Mouse (Mus musculus) thymus, postnatal 4 days (tissue): ENCODE measurements around the gene Gm9495.
"Not testable (repeated sequence)": the region's sequence is repeated elsewhere in the genome, so short reads cannot be mapped to it uniquely, and the experiment has no call there.

Experiments
- DNase-seq: peaks from one replicate; pipeline ENCODE4 v3.0.0; 2021

The Gm9495 gene

GRCm38 (mm10) chr8:69453465-69453864 lies at the start of gene Gm9495:
Gene Gm9495 (minus strand): TSS chr8:69453565.
- not testable (repeated sequence) for DNase-seq

- DNase-seq, result not testable (repeated sequence)
Observed at GRCm38 (mm10) chr8:69474946-69475345, 21.6 kb upstream of the Gm9495 start.

GRCm38 (mm10) chr8:69420018-69420417 lies 33.3 kb downstream of the Gm9495 start:
- DNase-seq, result not testable (repeated sequence)

DNA sequence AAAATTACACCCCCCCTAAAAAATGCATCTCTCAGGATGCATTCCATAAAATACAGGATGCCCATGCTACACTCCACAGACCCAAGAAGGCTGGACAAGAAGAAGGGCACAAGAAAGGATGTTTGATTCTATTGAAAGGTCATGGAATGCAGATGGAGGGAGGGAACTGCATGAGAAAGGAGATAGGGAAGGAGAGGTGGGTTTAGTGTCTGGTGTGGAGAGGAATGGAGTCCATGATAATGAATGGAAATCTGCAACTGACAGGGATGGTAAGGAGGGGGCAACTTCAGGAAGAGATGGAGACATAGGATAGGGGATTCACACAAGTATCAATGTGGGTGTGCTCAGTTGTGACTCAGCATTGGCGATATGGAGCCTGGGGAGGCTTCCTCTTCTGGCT lies 39.0 kb downstream of the Gm9495 start:
- DNase-seq, result no peak

GRCm38 (mm10) chr8:69404768-69405167 lies 48.6 kb downstream of the Gm9495 start:
- DNase-seq, result no peak

DNA sequence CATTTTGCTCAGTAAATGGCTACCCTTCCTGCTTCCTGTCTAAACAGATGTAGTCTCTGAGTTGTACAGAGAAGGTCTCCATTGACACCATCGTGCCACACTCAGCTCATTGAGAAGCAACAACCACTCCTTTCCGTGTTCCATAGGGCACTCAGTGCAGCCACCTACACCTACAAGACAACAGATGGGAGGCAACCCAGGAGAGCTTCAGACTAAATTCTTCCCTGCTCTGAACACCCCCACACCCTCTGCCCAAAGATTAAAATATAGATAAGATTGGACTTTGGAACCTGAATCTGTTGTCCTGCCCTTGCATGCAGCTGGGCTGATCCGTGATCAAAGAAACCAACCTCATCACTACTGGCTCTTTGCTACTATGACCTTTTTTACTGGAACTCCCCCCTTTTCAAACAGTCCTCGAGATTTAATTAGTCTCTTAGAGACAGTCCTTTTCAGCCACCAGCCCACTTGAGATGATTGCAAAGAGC lies 53.4 kb downstream of the Gm9495 start:
- DNase-seq, result no peak

- peak; percentile 56 for DNase-seq
Observed at GRCm38 (mm10) chr8:69399181-69399955, 54.0 kb downstream of the Gm9495 start.

DNA sequence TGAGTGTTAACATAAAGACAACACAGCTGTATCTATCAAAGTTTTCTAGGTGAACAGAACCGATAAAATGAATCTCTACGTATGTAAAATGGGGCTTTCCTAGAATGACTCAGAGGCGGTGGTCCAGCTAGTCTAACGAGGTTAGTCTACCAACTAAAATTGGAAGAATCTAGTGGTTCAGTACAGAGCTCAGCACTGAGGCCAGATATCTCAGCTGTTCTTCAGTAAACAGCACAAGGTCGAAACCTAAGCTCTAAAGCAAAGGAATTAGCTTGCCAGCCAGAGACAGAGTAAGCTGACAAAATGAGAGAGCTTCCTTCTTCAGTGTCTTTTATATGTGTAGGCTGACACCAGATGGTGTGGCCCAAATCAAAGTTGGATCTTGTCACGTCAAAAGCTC lies 57.2 kb downstream of the Gm9495 start:
- no peak for DNase-seq

DNA sequence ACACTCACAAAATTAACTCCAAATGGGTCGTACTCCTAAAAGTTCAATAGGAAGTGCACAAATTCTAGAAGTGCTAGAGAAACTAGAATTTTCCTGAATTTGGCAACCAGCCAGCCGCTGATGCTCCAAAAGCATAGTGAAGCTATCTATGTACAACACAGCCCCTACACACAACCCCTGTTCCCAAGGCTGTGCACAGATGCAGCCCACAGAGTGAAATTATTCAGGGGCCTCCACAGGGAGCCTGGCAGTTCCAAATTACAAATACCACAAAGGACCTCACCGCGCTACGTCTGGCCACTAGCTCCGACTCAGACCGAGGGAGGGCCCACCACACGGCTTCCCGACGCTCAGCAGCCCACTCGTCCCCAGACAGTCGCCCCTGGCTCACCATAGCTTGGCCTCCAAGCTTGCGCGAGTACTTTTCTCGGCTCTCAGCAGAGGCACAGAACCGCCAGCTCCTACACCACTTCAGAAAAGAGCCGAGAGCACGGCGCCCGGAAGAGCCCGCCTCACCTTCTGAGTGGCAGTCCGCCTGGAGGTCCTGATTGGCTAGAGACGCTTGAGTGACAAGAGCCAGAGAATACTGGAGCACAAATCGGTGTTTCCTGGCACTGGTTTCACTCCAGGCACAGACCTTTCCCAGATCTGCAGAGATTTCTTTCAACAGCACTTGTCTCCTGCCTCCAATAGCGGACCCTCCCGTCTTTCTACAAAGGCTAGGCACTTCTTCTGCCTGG lies 58.1 kb downstream of the Gm9495 start:
- DNase-seq, result peak; percentile 89

GRCm38 (mm10) chr8:69384361-69384760 lies 69.0 kb downstream of the Gm9495 start:
- DNase-seq, result no peak
